ENCODE assay signal across 10 mouse cellular contexts in the genomic region with DNA sequence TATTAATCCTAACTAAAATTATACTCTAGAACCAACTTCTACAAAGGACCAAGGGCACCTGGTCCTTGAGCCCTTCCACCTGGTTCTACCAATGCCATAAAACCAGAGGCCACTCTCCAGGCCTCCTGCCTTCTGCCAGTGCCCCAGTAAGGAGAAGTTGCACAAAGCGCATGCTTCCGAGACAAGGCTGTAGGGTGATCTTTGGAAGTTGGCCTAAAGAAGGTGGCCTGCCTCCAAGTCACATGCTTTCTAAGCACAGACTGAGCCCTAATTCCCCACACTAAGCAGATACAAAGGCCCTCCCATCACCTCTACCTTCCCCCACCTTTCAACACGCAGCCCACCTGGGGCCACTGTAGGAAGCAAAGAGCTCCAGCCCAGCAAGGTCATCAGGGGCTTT. TPM values are rescaled to one million over a fixed set of nuclear protein-coding genes. Genes with fewer than 3 reads are reported as not detected.
DNase-seq lines count a peak whose midpoint lies in the region; ATAC-seq and TF ChIP-seq lines count a peak whose summit lies in the region.
"Had no signal": no experiment of that assay in that cellular context is flagged by ENCODE, and none has a peak within 500 bp of the region (broad histone marks: within the 10 kb centered on the region; RNA-seq: fewer than 3 reads in every experiment).

No protein-coding gene starts in this region.

- intact Hi-C loops in gastrocnemius, adult 2 months (cut with DNase I): no loop called here
- intact Hi-C loops in gastrocnemius, postnatal 14 days (cut with DNase I; ENCODE audit: low total_unique reads): loop anchor here (5.0 kb wide), 1 partner anchor 43 kb away; no protein-coding TSS in a partner anchor
- intact Hi-C loops in heart, postnatal 14 days (cut with DNase I): no loop called here
- intact Hi-C loops in left cerebral cortex, postnatal 10 days (cut with DNase I): no loop called here

- WGBS in lung, postnatal 0 days: 53% methylated on average over 3 of the region's 3 CpGs

- peak overlapping the region; percentile 77 for H3K27ac ChIP-seq in gastrocnemius, adult 2 months
- H3K27ac ChIP-seq in lung, postnatal 0 days (ENCODE audit: low read length): peak overlapping the region; percentile 7; the same call in 1 of the 2 replicates

- peaks cover 7% of the 10 kb centered on the region; the same call in 1 of the 2 replicates for H3K36me3 ChIP-seq in lung, postnatal 0 days (ENCODE audit: insufficient read depth, low read length)

- TF ChIP-seq CTCF in gastrocnemius, adult 2 months (IDR thresholded peaks at IDR 0.05): no peak
- TF ChIP-seq CTCF in lung, postnatal 0 days (IDR thresholded peaks at IDR 0.05): no peak

- DNase-seq in gastrocnemius, adult 2 months: peak; percentile 67
- DNase-seq in gastrocnemius, postnatal 14 days: no peak
- DNase-seq in adrenal gland, adult 8-10 months: peak; percentile 45
- DNase-seq in heart, postnatal 14 days: peak; percentile 63 to 69
- peak; percentile 38 for DNase-seq in lung, postnatal 0 days (ENCODE audit: low spot score)
- DNase-seq in B cell, adult 2 months: no peak
- no peak for DNase-seq in thymus, postnatal 14 days
- no peak for DNase-seq in left cerebral cortex, postnatal 10 days (ENCODE audit: extremely low spot score in 1 of 2, low spot score in 2 of 2)

- H3K9ac ChIP-seq in lung, postnatal 0 days (replicated peaks; ENCODE audit: low read depth): no peak overlapping the region
- H3K9ac ChIP-seq: embryonic facial prominence, embryonic 12.5 days; limb, embryonic 12.5 days had no signal

- ATAC-seq in lung, postnatal 0 days: 0 out of 2 replicates have a peak, but pooled peaks have one; percentile 14

- no peak for TF ChIP-seq EP300 in lung, postnatal 0 days (IDR thresholded peaks at IDR 0.05)

- H3K9me3 ChIP-seq in lung, postnatal 0 days (ENCODE audit: low read length): no peaks in the 10 kb centered on the region
- H3K9me3 ChIP-seq: embryonic facial prominence, embryonic 12.5 days; limb, embryonic 12.5 days had no signal

- peaks cover 9% of the 10 kb centered on the region; the same call in 1 of the 2 replicates for H3K4me1 ChIP-seq in lung, postnatal 0 days (ENCODE audit: insufficient read depth, low read depth, low read length)

- H3K27me3 ChIP-seq in lung, postnatal 0 days (replicated peaks; ENCODE audit: insufficient read depth, low read length): no peaks in the 10 kb centered on the region
- H3K27me3 ChIP-seq: embryonic facial prominence, embryonic 12.5 days; limb, embryonic 12.5 days had no signal

- no peak overlapping the region for H3K4me2 ChIP-seq in lung, postnatal 0 days (replicated peaks; ENCODE audit: low read depth, low read length)
- H3K4me2 ChIP-seq: embryonic facial prominence, embryonic 12.5 days; limb, embryonic 12.5 days had no signal

- no peak overlapping the region for H3K4me3 ChIP-seq in gastrocnemius, adult 2 months
- H3K4me3 ChIP-seq in lung, postnatal 0 days (ENCODE audit: low read depth, low read length): no peak overlapping the region
- H3K4me3 ChIP-seq: embryonic facial prominence, embryonic 12.5 days; limb, embryonic 12.5 days had no signal

RNA-seq across cellular contexts. Expression of gene Tbc1d14, which starts 17.8 kb away (rescaled TPM):
- 10 to 100 TPM; 14.3 to 16.7 TPM for total RNA-seq in gastrocnemius, adult 2 months (2021)
- total RNA-seq in gastrocnemius, postnatal 14 days (2021): 10 to 100 TPM; 13.9 to 14.6 TPM
- total RNA-seq in adrenal gland, adult 8-10 months (2022): 10 to 100 TPM; 46.1 to 55.5 (median 53.4) TPM
- total RNA-seq in heart, postnatal 14 days (2021): 10 to 100 TPM; 14.5 to 17.0 TPM
- polyA plus RNA-seq in lung, postnatal 0 days (2015; fragmentation: Nextera tagmentation; extraction: Ambion mirVana): 13.8 and 15.0 TPM in 2 replicates
- 10 to 100 TPM; 89.7 to 95.6 TPM for total RNA-seq in left cerebral cortex, postnatal 10 days (2021)

Comparison
In these comparisons a context has a peak if more than half of its experiments do, and no peak if none do; other contexts are left out.
1. DNase-seq: peak in gastrocnemius, adult 2 months (single experiment), adrenal gland, adult 8-10 months (single experiment), heart, postnatal 14 days (2 of 2) and lung, postnatal 0 days (single experiment); none in gastrocnemius, postnatal 14 days (single experiment), B cell, adult 2 months (0 of 2), thymus, postnatal 14 days (single experiment) and left cerebral cortex, postnatal 10 days (0 of 2).